Mouse (Mus musculus) thymus, postnatal 4 days (tissue): ENCODE measurements around the gene Dnah12.

ENCODE experiments used
- DNase-seq: peaks from one replicate; pipeline ENCODE4 v3.0.0; 2021

Dnah12 gene

GRCm38 (mm10) chr14:26724898-26725297 is 31.8 kb downstream of the Dnah12 start:
- DNase-seq, result no peak

- no peak for DNase-seq
Measured at GRCm38 (mm10) chr14:26758566-26758965, 65.5 kb downstream of the Dnah12 start.

GRCm38 (mm10) chr14:26764827-26765226 is 71.8 kb downstream of the Dnah12 start:
- DNase-seq, result no peak

GRCm38 (mm10) chr14:26768195-26768594 is 75.1 kb downstream of the Dnah12 start:
- no peak for DNase-seq

- no peak for DNase-seq
Measured at GRCm38 (mm10) chr14:26773536-26773935, 80.5 kb downstream of the Dnah12 start.

GRCm38 (mm10) chr14:26783731-26784130 is 90.7 kb downstream of the Dnah12 start:
- no peak for DNase-seq

GRCm38 (mm10) chr14:26785695-26786094 is 92.6 kb downstream of the Dnah12 start:
- no peak for DNase-seq

GRCm38 (mm10) chr14:26794431-26794830 is 101.4 kb downstream of the Dnah12 start:
- no peak for DNase-seq

GRCm38 (mm10) chr14:26798330-26798729 is 105.3 kb downstream of the Dnah12 start:
- no peak for DNase-seq

- DNase-seq, result no peak
Measured at GRCm38 (mm10) chr14:26799286-26799685, 106.2 kb downstream of the Dnah12 start.

- DNase-seq, result no peak
Measured at GRCm38 (mm10) chr14:26805500-26805899, 112.4 kb downstream of the Dnah12 start.

- no peak for DNase-seq
Measured at GRCm38 (mm10) chr14:26812734-26813133, 119.7 kb downstream of the Dnah12 start.

- no peak for DNase-seq
Measured at GRCm38 (mm10) chr14:26813871-26814270, 120.8 kb downstream of the Dnah12 start.

- DNase-seq, result peak; percentile 54
Measured at GRCm38 (mm10) chr14:26814908-26815307, 121.8 kb downstream of the Dnah12 start.

GRCm38 (mm10) chr14:26816785-26817184 is 123.7 kb downstream of the Dnah12 start:
- DNase-seq, result no peak

- no peak for DNase-seq
Measured at GRCm38 (mm10) chr14:26826020-26826419, 132.9 kb downstream of the Dnah12 start.

GRCm38 (mm10) chr14:26853053-26853452 is 160.0 kb downstream of the Dnah12 start:
- peak; percentile 47 for DNase-seq

- DNase-seq, result no peak
Measured at GRCm38 (mm10) chr14:26854066-26854465, 161.0 kb downstream of the Dnah12 start.

GRCm38 (mm10) chr14:26858364-26858763 is 165.3 kb downstream of the Dnah12 start:
- DNase-seq, result peak; percentile 37

GRCm38 (mm10) chr14:26859024-26859423 is 165.9 kb downstream of the Dnah12 start:
- no peak for DNase-seq

GRCm38 (mm10) chr14:26867356-26867755 is 174.3 kb downstream of the Dnah12 start:
- no peak for DNase-seq

GRCm38 (mm10) chr14:26868299-26868698 is 175.2 kb downstream of the Dnah12 start:
- no peak for DNase-seq

- DNase-seq, result peak; percentile 51
Measured at GRCm38 (mm10) chr14:26878756-26879155, 185.7 kb downstream of the Dnah12 start.

- DNase-seq, result no peak
Measured at GRCm38 (mm10) chr14:26879976-26880375, 186.9 kb downstream of the Dnah12 start.

- DNase-seq, result no peak
Measured at GRCm38 (mm10) chr14:26881700-26882099, 188.6 kb downstream of the Dnah12 start.

GRCm38 (mm10) chr14:26887244-26887643 is 194.2 kb downstream of the Dnah12 start:
- no peak for DNase-seq
